Mouse (Mus musculus) forebrain, embryonic 16.5 days (tissue): ENCODE data around the gene Phospho1. TPM values are rescaled to one million over a fixed set of nuclear protein-coding genes. Genes with fewer than 3 reads are reported as not detected.

Experiments used
- ATAC-seq: fragments of 200-750 bp; cut with Nextera tagmentation; 2 replicates; pipeline ENCODE4 v1.8.0; 2017; ENCODE audit warnings: mild to moderate bottlenecking, moderate library complexity
- H3K27ac ChIP-seq: fragments of 300-500 bp; sonication (generic); 2 replicates; pipeline ENCODE4 v1.5.1; 2014; ENCODE audit warnings: low read length, control low read depth
- H3K27me3 ChIP-seq: fragments of 300-500 bp; sonication (generic); replicated peaks from 2 replicates; pipeline ENCODE4 v1.6.1; 2014; ENCODE audit warnings: low read length; ENCODE audit not compliant: control insufficient read depth, insufficient read depth
- H3K36me3 ChIP-seq: fragments of 300-500 bp; sonication (generic); 2 replicates; pipeline ENCODE4 v1.6.1; 2014; ENCODE audit not compliant: control insufficient read depth, insufficient read depth
- H3K4me1 ChIP-seq: fragments of 300-500 bp; sonication (generic); replicated peaks from 2 replicates; pipeline ENCODE4 v1.6.1; 2014; ENCODE audit warnings: low read length; ENCODE audit not compliant: control insufficient read depth, insufficient read depth
- H3K4me2 ChIP-seq: fragments of 300-500 bp; sonication (generic); 2 replicates; pipeline ENCODE4 v1.6.1; 2014; ENCODE audit warnings: mild to moderate bottlenecking, low read length, control low read depth
- H3K4me3 ChIP-seq: fragments of 300-500 bp; sonication (generic); replicated peaks from 2 replicates; pipeline ENCODE4 v1.5.1; 2014; ENCODE audit warnings: mild to moderate bottlenecking, low read length, control low read depth
- H3K9ac ChIP-seq: fragments of 300-500 bp; sonication (generic); replicated peaks from 2 replicates; pipeline ENCODE4 v1.6.1; 2014; ENCODE audit warnings: low read depth, low read length, control low read depth
- H3K9me3 ChIP-seq: fragments of 300-500 bp; sonication (generic); 2 replicates; pipeline ENCODE4 v1.6.1; 2016; ENCODE audit warnings: low read length; ENCODE audit not compliant: control insufficient read depth
- WGBS: fragments of 180-500 bp; shearing (Covaris S2); extraction: QIAGEN DNeasy Blood & Tissue Kit; methylation state at CpG from one replicate; pipeline ENCODE4 v1.1.7; 2014; 5-methylcytosine and 5-hydroxymethylcytosine counted together
- polyA plus RNA-seq: library from polyadenylated mRNA; unstranded; fragments of >200 nt; fragmentation: Nextera tagmentation; extraction: Ambion mirVana; gene quantifications from 2 replicates; pipeline ENCODE4 v1.2.1, GENCODE M21; 2015

Phospho1 gene
- polyA plus RNA-seq, 1 experiment from 2014 or later = not detected

- Histone ChIP-seq H3K4me3 (peak overlapping the region; percentile 15), H3K27ac (no peak overlapping the region), H3K9me3 (no peaks in the 10 kb centered on the region), H3K4me2 (peak overlapping the region; percentile 38), H3K4me1 (peaks cover 19% of the 10 kb centered on the region), H3K9ac (no peak overlapping the region), H3K36me3 (no peaks in the 10 kb centered on the region), H3K27me3 (peaks cover 81% of the 10 kb centered on the region)
- ATAC-seq = no peak
- 2% methylated on average over 80 of the region's 80 CpGs for WGBS
These were observed 6.3 kb downstream of the Phospho1 start for GRCm38 (mm10) chr11:95830411-95831275.

- ATAC-seq = no peak
- Histone ChIP-seq H3K4me2 (peak overlapping the region; percentile 38), H3K36me3 (no peaks in the 10 kb centered on the region), H3K4me3 (peak overlapping the region; percentile 15; the same call in 1 of the 2 replicates), H3K9me3 (no peaks in the 10 kb centered on the region), H3K27ac (no peak overlapping the region), H3K4me1 (peaks cover 19% of the 10 kb centered on the region), H3K27me3 (peaks cover 86% of the 10 kb centered on the region), H3K9ac (no peak overlapping the region)
- 4% methylated on average over 10 of the region's 10 CpGs for WGBS
These were observed 6.9 kb downstream of the Phospho1 start for GRCm38 (mm10) chr11:95831276-95831619.

- Histone ChIP-seq H3K4me1 (peaks cover 19% of the 10 kb centered on the region), H3K9ac (no peak overlapping the region), H3K9me3 (no peaks in the 10 kb centered on the region), H3K27me3 (peaks cover 86% of the 10 kb centered on the region), H3K27ac (no peak overlapping the region), H3K36me3 (no peaks in the 10 kb centered on the region), H3K4me2 (no peak overlapping the region), H3K4me3 (no peak overlapping the region)
- 3% methylated on average over 15 of the region's 15 CpGs for WGBS
- no peak for ATAC-seq
These were observed 7.3 kb downstream of the Phospho1 start for GRCm38 (mm10) chr11:95831641-95832040.

GRCm38 (mm10) chr11:95832129-95833005, 8.1 kb downstream of the Phospho1 start:
- Histone ChIP-seq H3K36me3 (no peaks in the 10 kb centered on the region), H3K27ac (no peak overlapping the region), H3K4me3 (no peak overlapping the region), H3K4me1 (peaks cover 26% of the 10 kb centered on the region), H3K9me3 (no peaks in the 10 kb centered on the region), H3K27me3 (peaks cover 79% of the 10 kb centered on the region), H3K4me2 (no peak overlapping the region), H3K9ac (no peak overlapping the region)
- no peak for ATAC-seq
- WGBS = 34% methylated on average over 18 of the region's 18 CpGs

GRCm38 (mm10) chr11:95833006-95833570, 8.8 kb downstream of the Phospho1 start:
- Histone ChIP-seq H3K36me3 (no peaks in the 10 kb centered on the region), H3K4me1 (peaks cover 27% of the 10 kb centered on the region), H3K9me3 (no peaks in the 10 kb centered on the region), H3K4me3 (no peak overlapping the region), H3K9ac (no peak overlapping the region), H3K27ac (no peak overlapping the region), H3K27me3 (peaks cover 78% of the 10 kb centered on the region), H3K4me2 (no peak overlapping the region)
- WGBS = 17% methylated on average over 8 of the region's 8 CpGs
- no peak for ATAC-seq

GRCm38 (mm10) chr11:95833631-95834142, 9.4 kb downstream of the Phospho1 start:
- Histone ChIP-seq H3K27ac (no peak overlapping the region), H3K4me2 (no peak overlapping the region; the same call in 1 of the 2 replicates), H3K9me3 (no peaks in the 10 kb centered on the region), H3K4me3 (no peak overlapping the region), H3K9ac (no peak overlapping the region), H3K27me3 (peaks cover 72% of the 10 kb centered on the region), H3K36me3 (no peaks in the 10 kb centered on the region), H3K4me1 (peaks cover 28% of the 10 kb centered on the region)
- 10% methylated on average over 18 of the region's 18 CpGs for WGBS
- no peak for ATAC-seq

GRCm38 (mm10) chr11:95834143-95834667, 9.9 kb downstream of the Phospho1 start:
- Histone ChIP-seq H3K9me3 (no peaks in the 10 kb centered on the region), H3K9ac (no peak overlapping the region), H3K27ac (no peak overlapping the region), H3K4me2 (no peak overlapping the region; the same call in 1 of the 2 replicates), H3K4me1 (peaks cover 33% of the 10 kb centered on the region), H3K4me3 (no peak overlapping the region), H3K36me3 (no peaks in the 10 kb centered on the region), H3K27me3 (peaks cover 67% of the 10 kb centered on the region)
- ATAC-seq = no peak
- 5% methylated on average over 22 of the region's 22 CpGs for WGBS

GRCm38 (mm10) chr11:95834742-95835710, 10.7 kb downstream of the Phospho1 start:
- Histone ChIP-seq H3K9me3 (no peaks in the 10 kb centered on the region), H3K4me1 (peaks cover 36% of the 10 kb centered on the region), H3K4me3 (no peak overlapping the region), H3K4me2 (no peak overlapping the region), H3K9ac (no peak overlapping the region), H3K27me3 (peaks cover 58% of the 10 kb centered on the region), H3K27ac (no peak overlapping the region), H3K36me3 (no peaks in the 10 kb centered on the region)
- 24% methylated on average over 15 of the region's 15 CpGs for WGBS
- no peak for ATAC-seq
